Mouse (Mus musculus): ENCODE results near the gene Dusp5.

DNA sequence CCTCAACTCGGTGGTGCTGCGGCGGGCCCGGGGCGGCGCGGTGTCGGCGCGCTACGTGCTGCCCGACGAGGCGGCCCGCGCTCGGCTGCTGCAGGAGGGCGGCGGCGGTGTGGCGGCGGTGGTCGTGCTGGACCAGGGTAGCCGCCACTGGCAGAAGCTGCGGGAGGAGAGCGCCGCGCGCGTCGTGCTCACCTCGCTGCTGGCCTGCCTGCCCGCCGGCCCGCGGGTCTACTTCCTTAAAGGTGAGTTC lies 471 bp downstream of the Dusp5 start:
- TF ChIP-seq POLR2A (IDR thresholded peaks at IDR 0.05; ENCODE audit: low read depth, low read length): no peak
- TF ChIP-seq CTCF (conservative IDR thresholded peaks at IDR 0.05; ENCODE audit: insufficient read depth, insufficient read length, low read depth, low read length): no peak
